10 mouse cellular contexts compared by ENCODE assay signal in the genomic region with DNA sequence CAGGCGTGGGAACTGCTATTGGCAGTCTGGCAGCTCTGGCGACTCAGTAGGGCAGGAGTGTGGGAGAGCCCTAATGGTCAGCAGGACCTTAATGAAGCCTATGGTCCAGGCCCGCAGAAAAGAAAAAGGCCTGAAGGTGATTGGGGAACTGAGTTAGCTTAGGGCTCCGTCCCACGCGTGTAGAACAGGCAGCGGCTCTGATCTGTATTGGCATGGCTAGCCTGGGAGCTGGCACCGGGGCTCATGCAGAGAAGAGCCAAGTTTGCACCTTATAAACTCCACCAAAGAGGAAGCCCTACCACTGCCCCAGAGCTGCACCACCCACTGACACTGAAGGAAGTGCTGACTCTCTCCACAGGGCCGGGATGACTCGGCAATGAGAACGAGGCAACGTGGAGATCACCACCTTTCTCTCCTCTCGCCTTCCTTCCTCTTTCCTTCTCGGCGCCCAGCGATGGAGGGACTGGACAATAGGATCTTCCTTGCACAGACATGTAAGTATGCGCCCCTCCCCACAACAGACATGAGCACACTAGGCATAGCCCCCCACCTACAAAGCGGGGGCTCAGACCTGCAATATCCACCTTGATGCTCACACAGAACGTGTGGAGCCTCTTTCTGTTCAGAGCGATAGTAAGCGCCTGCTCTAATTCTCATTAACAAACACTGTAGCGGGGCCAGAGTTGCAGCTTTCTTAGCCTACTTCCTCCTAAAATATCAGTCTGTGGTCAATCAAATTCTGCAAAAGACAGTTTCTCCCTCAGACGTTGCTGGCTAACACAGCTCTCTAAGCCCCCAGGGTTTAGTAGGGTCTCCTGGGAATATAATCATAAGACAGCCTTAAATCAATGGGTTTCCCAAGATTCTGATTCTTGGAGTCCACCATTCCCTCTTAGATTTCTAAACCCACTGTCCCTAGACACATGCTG.
DNase-seq lines count a peak whose midpoint lies in the region; ATAC-seq and TF ChIP-seq lines count a peak whose summit lies in the region.
"Had no signal": no experiment of that assay in that cellular context is flagged by ENCODE, and none has a peak within 500 bp of the region (broad histone marks: within the 10 kb centered on the region; RNA-seq: fewer than 3 reads in every experiment).

No protein-coding gene starts in this region.

- no peak overlapping the region for H3K27ac ChIP-seq in heart, embryonic 15.5 days
- H3K27ac ChIP-seq in thymus, adult 2 months (ENCODE audit: control insufficient read depth, insufficient read depth, low read length): peak overlapping the region; percentile 66; the same call in 1 of the 2 replicates
- H3K27ac ChIP-seq: hindbrain, embryonic 15.5 days; limb, embryonic 15.5 days had no signal

- peak overlapping the region; percentile 12; the same call in 1 of the 2 replicates for H3K4me2 ChIP-seq in heart, embryonic 15.5 days
- H3K4me2 ChIP-seq: hindbrain, embryonic 15.5 days; limb, embryonic 15.5 days had no signal

- H3K36me3 ChIP-seq in heart, embryonic 15.5 days: no peaks in the 10 kb centered on the region
- no peaks in the 10 kb centered on the region for H3K36me3 ChIP-seq in thymus, adult 2 months (ENCODE audit: control insufficient read depth, insufficient read depth, low read length)
- H3K36me3 ChIP-seq: hindbrain, embryonic 15.5 days; limb, embryonic 15.5 days had no signal

- no peaks in the 10 kb centered on the region for H3K4me1 ChIP-seq in heart, embryonic 15.5 days (replicated peaks)
- H3K4me1 ChIP-seq in thymus, adult 2 months (replicated peaks; ENCODE audit: control insufficient read depth, insufficient read depth, low read length): peaks cover 15% of the 10 kb centered on the region

- H3K27me3 ChIP-seq in heart, embryonic 15.5 days: no peaks in the 10 kb centered on the region
- no peaks in the 10 kb centered on the region for H3K27me3 ChIP-seq in thymus, adult 2 months (ENCODE audit: control insufficient read depth, insufficient read depth, low read length)
- H3K27me3 ChIP-seq: hindbrain, embryonic 15.5 days; limb, embryonic 15.5 days had no signal

- DNase-seq in heart, adult 8-10 months (ENCODE audit: low spot score): no peak
- DNase-seq in lung, postnatal 36 days: peak; percentile 58
- DNase-seq in thymus, adult 2 months: peak; percentile 61
- no peak for DNase-seq in layer of hippocampus, adult 9-10 months (ENCODE audit: low spot score)
- DNase-seq in cerebellum, postnatal 4 days (ENCODE audit: low spot score in 2 of 2): no peak
- no peak for DNase-seq in frontal cortex, postnatal 36 days (ENCODE audit: low spot score in 2 of 2)

- H3K4me3 ChIP-seq in heart, embryonic 15.5 days: no peak overlapping the region
- peak overlapping the region; percentile 57 for H3K4me3 ChIP-seq in thymus, adult 2 months (ENCODE audit: control insufficient read depth, insufficient read depth, low read length)
- H3K4me3 ChIP-seq: hindbrain, embryonic 15.5 days; limb, embryonic 15.5 days had no signal

- no peak for ATAC-seq in heart, embryonic 15.5 days (replicated peaks; ENCODE audit: insufficient number of reproducible peaks, insufficient read depth, low FRiP score, low read depth)
- ATAC-seq in erythroblast, adult 5-6 weeks (replicated peaks; ENCODE audit: low FRiP score, poor library complexity, severe bottlenecking): peak; percentile 94

- H3K9ac ChIP-seq in heart, embryonic 15.5 days: no peak overlapping the region
- H3K9ac ChIP-seq: hindbrain, embryonic 15.5 days; limb, embryonic 15.5 days had no signal

- no peaks in the 10 kb centered on the region for H3K9me3 ChIP-seq in heart, embryonic 15.5 days (replicated peaks)
- H3K9me3 ChIP-seq: hindbrain, embryonic 15.5 days; limb, embryonic 15.5 days had no signal

- 74% methylated on average over 23 of the region's 23 CpGs for WGBS in heart, embryonic 15.5 days
- 8% methylated on average over 23 of the region's 23 CpGs for WGBS in thymus, adult 2 months

- no peak for TF ChIP-seq CTCF in thymus, adult 2 months (IDR thresholded peaks at IDR 0.05; ENCODE audit: borderline replicate concordance, control insufficient read depth, extremely low read depth, insufficient read depth, low read length, poor library complexity)

- TF ChIP-seq POLR2A in thymus, adult 2 months (IDR thresholded peaks at IDR 0.05; ENCODE audit: control insufficient read depth, extremely low read depth, insufficient read depth, low read length, poor library complexity): no peak

Comparison
In these comparisons a context has a peak if more than half of its experiments do, and no peak if none do; other contexts are left out.
1. DNase-seq: peak in lung, postnatal 36 days (single experiment) and thymus, adult 2 months (single experiment); none in heart, adult 8-10 months (single experiment), layer of hippocampus, adult 9-10 months (single experiment), cerebellum, postnatal 4 days (0 of 2) and frontal cortex, postnatal 36 days (0 of 2).